Mouse (Mus musculus) liver, adult 2 months (tissue): ENCODE results near the gene Mnx1.

Source experiments
- CTCF ChIP-seq: fragments of 200-500 bp; IDR thresholded peaks from 2 replicates; pipeline ENCODE4 v1.5.1; 2011; ENCODE audit warnings: low read depth, low read length, control low read depth
- POLR2A ChIP-seq: fragments of 200-500 bp; IDR thresholded peaks from 2 replicates; pipeline ENCODE4 v1.6.1; 2011; ENCODE audit warnings: low read length, control low read depth; ENCODE audit not compliant: insufficient read depth; ENCODE audit errors: extremely low read depth

GRCm38 (mm10) chr5:29484965-29485940, 7.0 kb upstream of the Mnx1 start:
- TF ChIP-seq CTCF, result no peak
- no peak for TF ChIP-seq POLR2A
